Mouse (Mus musculus): ENCODE results near the gene Tbc1d12. TPM values are rescaled to one million over a fixed set of nuclear protein-coding genes. Genes with fewer than 3 reads are reported as not detected.
A peak's percentile ranks its signal among the peaks of the same experiment; 100 is the strongest.

The Tbc1d12 gene
- total RNA-seq, 2 experiments from 2014 or later, result 9.2 to 13.0 TPM

DNA sequence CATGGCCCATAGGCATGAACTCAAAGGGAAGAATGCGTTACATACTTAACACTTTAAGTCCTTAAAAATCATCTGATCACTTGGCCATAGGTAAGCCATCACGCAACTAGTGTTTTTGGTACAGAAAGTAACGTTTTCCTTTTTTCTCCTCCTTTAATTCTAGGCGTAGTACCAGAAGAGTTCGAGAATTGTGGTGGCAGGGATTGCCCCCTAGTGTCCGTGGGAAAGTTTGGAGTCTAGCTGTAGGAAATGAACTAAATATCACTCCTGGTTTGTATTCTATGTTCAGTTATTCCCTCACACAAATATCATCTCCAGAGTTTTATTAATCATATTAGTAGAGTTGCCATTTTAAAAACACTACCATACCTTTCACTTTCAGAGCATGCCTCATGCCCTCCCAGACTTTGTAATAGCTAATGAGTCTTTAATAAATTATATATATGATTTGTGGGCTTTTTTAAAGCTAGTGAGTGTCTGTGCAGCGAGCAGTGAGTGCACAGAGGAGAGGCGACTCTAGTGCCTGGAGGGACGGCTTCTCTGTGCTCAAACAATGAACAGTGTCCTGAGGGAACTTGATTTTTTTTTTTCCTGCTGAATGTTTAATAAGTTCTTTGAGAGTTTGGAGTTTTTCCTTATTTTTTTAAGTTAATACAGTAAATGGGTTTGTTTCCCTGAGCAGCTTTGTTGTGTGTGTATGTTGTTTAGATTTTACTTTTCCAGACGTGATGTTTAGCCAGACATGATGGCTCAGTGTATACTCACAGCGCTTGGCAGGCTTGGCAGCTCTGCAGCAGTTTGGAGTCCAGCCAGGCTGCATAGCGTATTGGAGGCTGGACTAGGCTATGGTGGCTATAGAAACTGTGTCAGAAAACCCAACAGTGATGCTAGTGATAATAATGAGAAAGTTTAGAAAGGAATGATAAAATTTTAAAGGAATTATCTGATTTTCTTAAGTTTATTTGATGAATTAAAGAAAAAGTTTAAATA lies 65.1 kb downstream of the Tbc1d12 start:
- no peak for ATAC-seq (replicated peaks; ENCODE audit: low FRiP score, poor library complexity, severe bottlenecking)

DNA sequence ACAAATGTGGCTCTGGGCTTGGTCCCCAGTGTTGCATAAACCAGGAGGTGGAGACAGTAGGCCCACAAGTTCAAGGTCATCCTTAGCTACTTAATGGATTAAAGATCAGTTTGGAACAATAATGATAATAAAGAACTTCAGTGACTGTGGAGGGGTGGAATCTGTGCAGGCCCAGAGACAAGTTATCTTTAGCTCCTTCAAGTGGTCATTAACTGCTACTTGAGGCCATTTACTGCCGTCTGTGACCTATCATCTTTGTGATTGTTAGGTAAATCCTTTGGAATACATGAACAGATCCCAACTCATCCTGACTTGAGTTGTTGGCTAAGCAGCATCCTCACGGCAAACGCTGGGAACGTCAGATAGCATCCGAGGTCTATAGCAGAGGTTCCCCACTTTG lies 66.1 kb downstream of the Tbc1d12 start:
- ATAC-seq (replicated peaks; ENCODE audit: low FRiP score, poor library complexity, severe bottlenecking), result no peak

DNA sequence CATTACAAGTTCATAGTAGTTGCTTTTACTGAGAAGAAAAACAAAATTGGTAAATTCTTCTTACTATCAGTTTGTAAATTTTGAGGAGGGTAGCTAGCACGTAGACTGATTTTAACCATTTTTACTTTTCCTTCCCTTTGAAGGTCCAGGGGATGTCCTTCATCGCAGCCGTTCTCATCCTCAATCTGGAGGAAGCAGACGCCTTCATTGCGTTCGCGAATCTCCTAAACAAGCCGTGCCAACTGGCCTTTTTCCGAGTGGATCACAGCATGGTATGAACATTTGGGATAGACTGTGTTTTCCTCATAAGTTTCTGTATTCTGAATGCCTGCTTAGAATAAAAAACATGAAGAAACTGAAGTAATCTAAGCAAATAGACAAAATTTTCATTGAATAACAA lies 77.4 kb downstream of the Tbc1d12 start:
- ATAC-seq (replicated peaks; ENCODE audit: low FRiP score, poor library complexity, severe bottlenecking), result no peak

DNA sequence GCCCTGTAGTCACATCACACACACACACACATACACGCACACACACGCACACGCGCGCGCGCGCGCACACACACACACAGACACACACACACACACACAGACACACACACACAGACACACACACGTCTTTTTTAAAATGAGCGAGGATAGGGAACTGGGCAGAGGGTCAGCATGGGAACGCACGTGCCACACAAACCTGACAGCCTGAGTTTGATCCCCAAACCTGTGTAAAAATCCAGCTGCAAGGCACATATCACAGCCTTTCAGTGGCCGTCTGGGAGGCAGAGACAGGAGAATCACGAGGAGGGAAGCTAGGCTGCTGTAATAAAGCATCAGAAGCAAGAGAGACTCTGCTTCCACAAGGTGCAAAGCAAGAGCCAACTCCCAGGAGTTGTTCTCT lies 78.5 kb downstream of the Tbc1d12 start:
- ATAC-seq (replicated peaks; ENCODE audit: low FRiP score, poor library complexity, severe bottlenecking), result no peak

DNA sequence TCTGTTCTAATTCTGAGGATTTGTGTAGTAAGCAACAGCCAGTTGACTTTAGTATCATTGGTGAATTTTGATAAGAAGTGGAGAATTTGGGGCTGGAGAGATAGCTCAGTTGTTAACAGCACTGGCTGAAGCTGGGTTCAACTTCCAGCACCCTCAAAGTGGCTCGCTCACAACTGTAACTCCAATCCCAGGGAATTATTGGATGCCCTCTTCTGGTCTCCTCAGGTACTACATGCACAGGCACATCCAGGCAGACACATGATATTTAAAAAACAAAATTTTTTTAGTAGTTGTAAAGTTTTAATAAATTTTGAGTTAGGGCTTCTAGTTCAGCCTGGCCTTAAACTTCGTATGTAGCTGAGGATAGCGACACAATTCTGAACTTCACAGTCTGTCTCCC lies 79.3 kb downstream of the Tbc1d12 start:
- ATAC-seq (replicated peaks; ENCODE audit: low FRiP score, poor library complexity, severe bottlenecking), result 0 out of 2 replicates have a peak, but pooled peaks have one; percentile 59

DNA sequence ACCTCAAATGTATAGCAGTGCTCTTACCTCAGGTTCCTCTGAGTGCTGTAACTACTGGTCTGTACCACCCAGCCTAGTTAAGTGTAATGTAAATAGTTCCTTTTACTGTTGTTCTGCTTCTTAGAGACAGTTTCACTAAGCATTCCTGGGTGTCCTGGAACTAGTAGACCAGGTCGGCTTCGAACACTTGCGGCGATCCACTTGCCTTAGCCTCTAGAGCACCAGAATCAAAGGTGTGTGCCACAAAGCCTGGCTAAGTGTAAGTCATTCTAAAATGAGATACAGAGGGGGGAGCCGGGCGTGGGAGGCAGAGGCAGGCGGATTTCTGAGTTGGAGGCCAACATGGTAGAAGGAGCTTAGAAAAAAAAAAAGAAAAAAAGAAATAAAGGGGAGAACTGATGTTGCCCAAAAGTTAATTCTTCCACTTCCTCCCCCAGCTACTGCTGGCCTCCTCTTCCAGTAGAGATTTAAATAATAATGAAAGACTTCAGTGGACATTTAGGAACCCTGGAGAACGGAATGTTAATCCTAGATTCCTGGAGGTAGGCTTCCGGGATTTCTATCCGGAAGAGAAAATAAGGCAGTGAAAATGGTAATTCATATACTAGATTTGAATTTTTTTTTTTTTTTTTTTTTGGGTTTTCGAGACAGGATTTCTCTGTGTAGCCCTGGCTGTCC lies 92.2 kb downstream of the Tbc1d12 start:
- ATAC-seq (replicated peaks; ENCODE audit: low FRiP score, poor library complexity, severe bottlenecking), result no peak

DNA sequence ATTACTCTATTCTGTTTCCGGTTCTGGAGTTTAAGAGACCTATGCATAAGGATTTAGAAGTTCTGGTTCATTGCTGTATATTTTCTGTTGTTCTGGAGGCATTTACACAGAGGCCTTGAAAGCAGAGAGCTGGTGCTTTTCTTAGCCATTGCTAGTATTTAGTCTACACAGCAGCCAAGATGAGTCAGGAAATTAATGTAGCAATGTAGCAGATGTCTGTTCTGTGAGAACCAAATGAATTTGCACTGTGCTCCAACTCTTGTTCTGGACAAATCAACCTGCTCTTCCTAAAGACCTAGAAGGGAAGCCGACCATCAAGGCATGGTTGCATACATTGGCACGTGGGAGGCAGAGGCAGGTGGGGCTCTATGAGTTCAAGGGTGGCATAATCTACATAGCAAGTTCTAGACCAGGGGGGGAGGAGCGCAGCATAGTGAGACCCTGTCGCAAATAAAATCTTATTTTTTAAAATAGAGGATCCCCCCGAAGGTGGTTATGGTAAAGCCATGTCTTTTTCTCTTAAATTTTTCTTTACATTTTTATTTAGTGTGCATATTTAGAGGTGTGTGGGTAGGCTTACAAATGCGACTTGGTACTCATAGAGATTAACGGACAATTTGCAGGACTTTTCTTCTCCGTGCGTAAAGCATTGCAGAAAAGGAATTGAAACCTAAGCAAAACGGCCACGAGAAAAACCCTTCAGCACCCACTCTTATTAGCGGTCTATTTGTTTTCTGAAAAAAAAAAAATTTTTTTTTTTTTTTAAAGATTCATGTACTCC lies 93.3 kb downstream of the Tbc1d12 start:
- no peak for ATAC-seq (replicated peaks; ENCODE audit: low FRiP score, poor library complexity, severe bottlenecking)

DNA sequence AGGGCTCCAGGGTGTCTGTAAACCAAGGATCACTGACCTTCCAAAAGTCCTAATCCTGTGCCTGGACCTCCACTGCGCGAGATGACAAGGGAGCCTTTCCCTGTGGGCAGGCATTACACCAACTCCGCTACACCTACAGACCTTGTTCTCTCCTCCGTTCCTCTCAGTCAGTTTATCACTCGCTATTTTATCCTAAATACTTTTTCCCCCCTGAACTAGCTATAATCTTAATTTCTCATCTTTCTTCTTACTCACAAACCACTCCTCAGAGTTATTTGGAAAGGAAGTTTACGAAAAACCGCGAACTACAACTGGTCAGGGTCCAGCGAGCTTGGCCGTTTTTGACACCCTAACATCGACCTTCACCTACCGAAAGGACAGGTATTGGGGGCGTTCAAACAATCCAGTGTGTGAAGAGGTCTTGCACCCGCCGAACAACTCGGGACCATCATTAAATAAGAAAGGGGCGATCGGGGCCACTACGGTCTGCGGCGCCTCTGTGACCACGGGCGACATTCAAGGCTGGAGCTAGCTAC lies 93.9 kb downstream of the Tbc1d12 start:
- peak; percentile 47; the same call in 1 of the 2 replicates for ATAC-seq (replicated peaks; ENCODE audit: low FRiP score, poor library complexity, severe bottlenecking)

DNA sequence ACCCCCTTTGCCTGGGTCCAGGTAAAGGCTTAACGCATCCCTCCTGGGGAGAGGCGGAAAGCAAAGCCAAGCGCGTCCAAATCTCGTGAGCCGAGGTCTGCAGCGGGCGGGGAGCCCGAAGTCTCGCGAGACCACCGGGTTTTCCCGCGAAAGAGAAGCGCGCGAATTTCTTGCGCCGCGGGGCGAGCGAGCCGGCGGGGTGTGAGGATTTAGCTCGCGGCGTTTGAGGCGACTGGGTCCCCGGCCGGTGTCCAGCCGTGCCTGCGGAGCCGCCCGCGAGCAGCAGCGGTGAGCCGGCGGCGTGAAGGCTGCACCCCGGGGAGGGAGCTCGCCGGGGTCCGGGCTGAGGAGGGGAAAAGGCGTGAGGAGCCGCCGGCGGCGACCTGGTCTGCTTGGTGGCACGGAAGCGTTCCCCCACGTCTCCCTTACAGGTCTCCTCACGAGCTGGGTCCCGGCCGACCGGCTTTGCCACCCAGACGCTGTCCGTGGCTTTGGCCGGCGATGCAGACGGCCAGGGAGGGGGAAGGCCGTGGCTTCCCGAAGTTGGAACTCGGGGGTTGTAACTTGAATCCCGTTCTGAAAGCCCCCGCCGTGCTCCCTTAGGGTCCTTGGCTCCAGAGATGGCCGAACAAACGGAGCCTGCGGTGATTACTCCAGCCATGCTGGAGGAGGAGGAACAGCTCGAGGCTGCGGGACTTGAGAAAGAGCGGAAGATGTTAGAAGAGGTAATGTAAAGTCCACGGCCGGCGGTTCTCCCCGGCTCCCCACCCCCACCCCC lies 94.6 kb downstream of the Tbc1d12 start, which contains the start of gene Hells:
Hells (plus strand) TSS at position 128 of the 778 bp plus-strand sequence.
- peak; percentile 93 for ATAC-seq (replicated peaks; ENCODE audit: low FRiP score, poor library complexity, severe bottlenecking)

DNA sequence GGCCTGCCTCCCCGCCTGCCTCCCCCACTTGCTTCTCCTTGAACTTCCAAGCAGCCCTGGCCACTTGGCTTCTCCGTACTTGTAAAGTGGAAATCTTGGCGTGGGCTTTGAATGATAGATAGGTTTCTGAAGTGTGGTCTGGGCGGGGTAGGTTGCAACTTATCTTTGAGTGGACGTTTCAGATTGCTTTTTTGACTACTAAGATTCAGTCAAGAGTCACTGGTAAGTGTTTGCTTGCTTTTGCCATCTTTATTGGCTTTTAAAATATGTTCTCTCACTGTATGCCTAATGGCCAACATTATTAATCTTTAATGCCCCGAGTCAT lies 95.1 kb downstream of the Tbc1d12 start:
- ATAC-seq (replicated peaks; ENCODE audit: low FRiP score, poor library complexity, severe bottlenecking), result no peak

DNA sequence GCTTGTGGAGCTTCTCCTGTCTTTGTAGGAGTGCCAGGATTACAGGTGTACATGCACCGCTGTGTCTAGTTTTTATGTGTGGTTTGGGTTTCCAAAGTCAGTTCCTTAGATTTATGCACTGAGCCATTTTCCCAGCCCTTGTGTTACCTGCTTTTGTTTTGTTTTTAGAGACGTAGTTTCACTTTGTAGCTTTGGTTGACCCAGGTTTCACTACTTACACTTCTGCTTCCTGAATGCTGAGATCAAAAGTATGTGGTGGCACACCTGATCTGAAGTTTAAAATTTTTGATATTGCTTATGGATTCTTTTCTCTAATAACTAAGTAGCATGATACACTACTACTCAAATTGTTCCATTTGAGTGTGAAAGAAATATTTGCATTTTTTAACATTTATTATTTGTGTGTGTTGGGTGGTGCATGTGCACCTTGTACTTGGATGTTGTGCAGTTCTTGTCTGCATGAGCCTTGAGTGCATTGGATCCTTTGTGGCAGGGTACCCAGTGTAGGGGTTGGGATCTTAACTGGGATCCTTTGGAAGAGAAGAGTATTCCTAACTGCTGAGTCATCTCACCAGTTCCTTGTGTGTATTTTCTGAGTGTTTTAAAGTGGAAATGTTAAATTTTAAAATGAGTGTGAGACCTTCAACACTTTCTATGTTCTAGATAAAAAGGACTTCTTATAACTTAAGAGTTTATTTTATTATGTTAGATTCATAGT lies 108.4 kb downstream of the Tbc1d12 start:
- ATAC-seq (replicated peaks; ENCODE audit: low FRiP score, poor library complexity, severe bottlenecking), result no peak

Other genes with a start within 250 kb of the Tbc1d12 start
- 4.0 and 8.0 TPM in 2 replicates for gene Noc3l, start 17.3 kb upstream of the Tbc1d12 start, total RNA-seq (2015; ENCODE audit: low replicate concordance)
- 9.1 and 9.2 TPM in 2 replicates for gene Noc3l, start 17.3 kb upstream of the Tbc1d12 start, total RNA-seq (2017; ENCODE audit: low replicate concordance)
- gene Hells, start 94.3 kb downstream of the Tbc1d12 start, total RNA-seq (2015; ENCODE audit: low replicate concordance), result 23.4 and 54.9 TPM in 2 replicates
- gene Hells, start 94.3 kb downstream of the Tbc1d12 start, total RNA-seq (2017; ENCODE audit: low replicate concordance), result 22.5 and 36.1 TPM in 2 replicates
- not detected in 2 replicates for gene Cyp2c55, start 170.4 kb downstream of the Tbc1d12 start, total RNA-seq (2015; ENCODE audit: low replicate concordance)
- gene Cyp2c55, start 170.4 kb downstream of the Tbc1d12 start, total RNA-seq (2017; ENCODE audit: low replicate concordance), result not detected in 2 replicates
- gene Cyp2c65, start 224.4 kb downstream of the Tbc1d12 start, total RNA-seq (2015; ENCODE audit: low replicate concordance), result not detected in 2 replicates
- gene Cyp2c65, start 224.4 kb downstream of the Tbc1d12 start, total RNA-seq (2017; ENCODE audit: low replicate concordance), result not detected in 2 replicates